Mouse (Mus musculus): ENCODE data around the gene March1. TPM values are rescaled to one million over a fixed set of nuclear protein-coding genes. Genes with fewer than 3 reads are reported as not detected.

The March1 gene
- total and polyA plus RNA-seq, 3 experiments: 0.04 TPM; not detected in 2

GRCm38 (mm10) chr8:66391554-66391953, 773.9 kb downstream of the March1 start:
- TF ChIP-seq HCFC1 (IDR thresholded peaks at IDR 0.05; ENCODE audit: low read depth, low read length): no peak
- TF ChIP-seq MAZ (IDR thresholded peaks at IDR 0.05; ENCODE audit: low read depth, low read length): no peak
- TF ChIP-seq TCF12 (IDR thresholded peaks at IDR 0.05; ENCODE audit: low read depth, low read length): no peak
- no peak for TF ChIP-seq MYB (IDR thresholded peaks at IDR 0.05; ENCODE audit: low read depth, low read length)
- no peak for TF ChIP-seq USF2 (IDR thresholded peaks at IDR 0.05; ENCODE audit: borderline replicate concordance in 1 of 2, insufficient read depth in 1 of 2, low read depth in 1 of 2, low read length in 2 of 2)
- Histone ChIP-seq H3K4me1 (ENCODE audit: control insufficient read depth in 1 of 2, insufficient read depth in 2 of 2, low read length in 2 of 2) (no peaks in the 10 kb centered on the region), H3K27ac (ENCODE audit: control insufficient read depth, low read depth, low read length) (no peak overlapping the region), H3K9ac (ENCODE audit: control insufficient read depth, low read depth, low read length, poor library complexity, severe bottlenecking) (no peak overlapping the region), H3K27me3 (ENCODE audit: control insufficient read depth in 1 of 2, insufficient read depth in 2 of 2, low read length in 2 of 2) (no peaks in the 10 kb centered on the region; a peak in 1 of 4 replicates), H3K9me3 (replicated peaks; ENCODE audit: insufficient read depth, low read length) (no peaks in the 10 kb centered on the region), H3K4me3 (ENCODE audit: control insufficient read depth in 1 of 2, insufficient read depth in 1 of 2, low read depth in 2 of 2, low read length in 2 of 2) (no peak overlapping the region), H3K36me3 (ENCODE audit: control insufficient read depth in 1 of 2, insufficient read depth in 2 of 2, low read length in 2 of 2) (no peaks in the 10 kb centered on the region), H3K79me2 (ENCODE audit: control insufficient read depth, insufficient read depth, low read length, poor library complexity) (no peaks in the 10 kb centered on the region)
- DNase-seq (ENCODE audit: low read depth, low spot score): no peak

- Histone ChIP-seq H3K36me3 (ENCODE audit: control insufficient read depth in 1 of 2, insufficient read depth in 2 of 2, low read length in 2 of 2) (no peaks in the 10 kb centered on the region), H3K79me2 (ENCODE audit: control insufficient read depth, insufficient read depth, low read length, poor library complexity) (no peaks in the 10 kb centered on the region), H3K9me3 (replicated peaks; ENCODE audit: insufficient read depth, low read length) (no peaks in the 10 kb centered on the region), H3K4me1 (ENCODE audit: control insufficient read depth in 1 of 2, insufficient read depth in 2 of 2, low read length in 2 of 2) (no peaks in the 10 kb centered on the region), H3K4me3 (ENCODE audit: control insufficient read depth in 1 of 2, insufficient read depth in 1 of 2, low read depth in 2 of 2, low read length in 2 of 2) (no peak overlapping the region), H3K27ac (ENCODE audit: control insufficient read depth, low read depth, low read length) (no peak overlapping the region), H3K27me3 (ENCODE audit: control insufficient read depth in 1 of 2, insufficient read depth in 2 of 2, low read length in 2 of 2) (no peaks in the 10 kb centered on the region; a peak in 1 of 4 replicates), H3K9ac (ENCODE audit: control insufficient read depth, low read depth, low read length, poor library complexity, severe bottlenecking) (no peak overlapping the region)
- DNase-seq (ENCODE audit: low read depth, low spot score): no peak
- TF ChIP-seq UBTF (IDR thresholded peaks at IDR 0.05; ENCODE audit: borderline replicate concordance, insufficient read depth, low read depth, low read length) (no peak), RAD21 (IDR thresholded peaks at IDR 0.05; ENCODE audit: low read depth, low read length) (no peak), SMC3 (IDR thresholded peaks at IDR 0.05; ENCODE audit: low read depth, low read length) (no peak), ETS1 (IDR thresholded peaks at IDR 0.05; ENCODE audit: low read depth, low read length) (no peak), TAL1 (IDR thresholded peaks at IDR 0.05; ENCODE audit: low read length) (no peak), EP300 (IDR thresholded peaks at IDR 0.05; ENCODE audit: low read depth in 1 of 2, low read length in 2 of 2) (no peak), USF1 (IDR thresholded peaks at IDR 0.05; ENCODE audit: low read depth, low read length) (no peak), SIN3A (IDR thresholded peaks at IDR 0.05; ENCODE audit: low read length) (no peak), RCOR1 (IDR thresholded peaks at IDR 0.05; ENCODE audit: low read depth, low read length) (no peak), MXI1 (IDR thresholded peaks at IDR 0.05; ENCODE audit: low read depth, low read length) (no peak), GABPA (IDR thresholded peaks at IDR 0.05; ENCODE audit: low read depth, low read length) (no peak)
Observed at GRCm38 (mm10) chr8:66392900-66393299, 775.2 kb downstream of the March1 start.

Measured in MEL (cell line).